Mouse (Mus musculus): ENCODE measurements around the gene Tmprss13. TPM values are rescaled to one million over a fixed set of nuclear protein-coding genes. Genes with fewer than 3 reads are reported as not detected.

Tmprss13 gene
- polyA plus RNA-seq, 1 experiment from 2014 or later = not detected

GRCm38 (mm10) chr9:45346276-45346675 is 27.4 kb downstream of the Tmprss13 start:
- no peak for DNase-seq (ENCODE audit: low spot score)
- WGBS = 70% methylated on average over 6 of the region's 6 CpGs

GRCm38 (mm10) chr9:45348560-45348959 is 29.7 kb downstream of the Tmprss13 start:
- H3K9me3 ChIP-seq (ENCODE audit: control insufficient read depth, low read length) = no peaks in the 10 kb centered on the region
- H3K9ac ChIP-seq (ENCODE audit: low read length) = no peak overlapping the region
- H3K27ac ChIP-seq (ENCODE audit: low read depth, low read length) = no peak overlapping the region
- ATAC-seq (ENCODE audit: insufficient read depth, low FRiP score, low TSS enrichment) (no peak), DNase-seq (ENCODE audit: low spot score) (no peak)
- 79% methylated on average over 6 of the region's 6 CpGs for WGBS
- no peaks in the 10 kb centered on the region for H3K4me1 ChIP-seq (ENCODE audit: control insufficient read depth, insufficient read depth, low read length)
- H3K4me3 ChIP-seq (ENCODE audit: low read depth, low read length) = no peak overlapping the region
- no peaks in the 10 kb centered on the region for H3K27me3 ChIP-seq (ENCODE audit: control insufficient read depth, insufficient read depth, low read length)
- H3K4me2 ChIP-seq (ENCODE audit: low read depth) = no peak overlapping the region
- H3K36me3 ChIP-seq (ENCODE audit: control insufficient read depth, insufficient read depth, low read length) = no peaks in the 10 kb centered on the region

More at GRCm38 (mm10) chr9:45346276-45346675, 27.4 kb downstream of the Tmprss13 start:
- no peaks in the 10 kb centered on the region for H3K27me3 ChIP-seq (ENCODE audit: control insufficient read depth, insufficient read depth, low read length)
- no peak overlapping the region for H3K27ac ChIP-seq (ENCODE audit: low read depth, low read length)
- no peaks in the 10 kb centered on the region for H3K9me3 ChIP-seq (ENCODE audit: control insufficient read depth, low read length)
- H3K4me2 ChIP-seq (ENCODE audit: low read depth) = no peak overlapping the region
- no peaks in the 10 kb centered on the region for H3K4me1 ChIP-seq (ENCODE audit: control insufficient read depth, insufficient read depth, low read length)
- no peaks in the 10 kb centered on the region for H3K36me3 ChIP-seq (ENCODE audit: control insufficient read depth, insufficient read depth, low read length)
- no peak for ATAC-seq (ENCODE audit: insufficient read depth, low FRiP score, low TSS enrichment)
- no peak overlapping the region for H3K9ac ChIP-seq (ENCODE audit: low read length)
- no peak overlapping the region for H3K4me3 ChIP-seq (ENCODE audit: low read depth, low read length)

GRCm38 (mm10) chr9:45349181-45349580 is 30.3 kb downstream of the Tmprss13 start:
- 14% methylated on average over 4 of the region's 4 CpGs for WGBS

GRCm38 (mm10) chr9:45349851-45350250 is 31.0 kb downstream of the Tmprss13 start:
- Histone ChIP-seq H3K4me2 (ENCODE audit: low read depth) (no peak overlapping the region), H3K9me3 (ENCODE audit: control insufficient read depth, low read length) (no peaks in the 10 kb centered on the region), H3K4me1 (ENCODE audit: control insufficient read depth, insufficient read depth, low read length) (no peaks in the 10 kb centered on the region), H3K27me3 (ENCODE audit: control insufficient read depth, insufficient read depth, low read length) (no peaks in the 10 kb centered on the region), H3K4me3 (ENCODE audit: low read depth, low read length) (no peak overlapping the region), H3K27ac (ENCODE audit: low read depth, low read length) (no peak overlapping the region), H3K9ac (ENCODE audit: low read length) (no peak overlapping the region), H3K36me3 (ENCODE audit: control insufficient read depth, insufficient read depth, low read length) (no peaks in the 10 kb centered on the region)
- DNase-seq (ENCODE audit: low spot score) (no peak), ATAC-seq (ENCODE audit: insufficient read depth, low FRiP score, low TSS enrichment) (no peak)
- WGBS = 40% methylated on average over 5 of the region's 5 CpGs

More at GRCm38 (mm10) chr9:45349181-45349580, 30.3 kb downstream of the Tmprss13 start:
- no peak overlapping the region for H3K4me2 ChIP-seq (ENCODE audit: low read depth)
- no peaks in the 10 kb centered on the region for H3K36me3 ChIP-seq (ENCODE audit: control insufficient read depth, insufficient read depth, low read length)
- H3K4me1 ChIP-seq (ENCODE audit: control insufficient read depth, insufficient read depth, low read length) = no peaks in the 10 kb centered on the region
- H3K27me3 ChIP-seq (ENCODE audit: control insufficient read depth, insufficient read depth, low read length) = no peaks in the 10 kb centered on the region
- H3K4me3 ChIP-seq (ENCODE audit: low read depth, low read length) = no peak overlapping the region
- no peak overlapping the region for H3K27ac ChIP-seq (ENCODE audit: low read depth, low read length)
- no peak overlapping the region for H3K9ac ChIP-seq (ENCODE audit: low read length)
- no peak for ATAC-seq (ENCODE audit: insufficient read depth, low FRiP score, low TSS enrichment)
- no peak for DNase-seq (ENCODE audit: low spot score)
- H3K9me3 ChIP-seq (ENCODE audit: control insufficient read depth, low read length) = no peaks in the 10 kb centered on the region

- 82% methylated on average over 2 of the region's 2 CpGs for WGBS
- Histone ChIP-seq H3K27me3 (ENCODE audit: control insufficient read depth, insufficient read depth, low read length) (no peaks in the 10 kb centered on the region), H3K27ac (ENCODE audit: low read depth, low read length) (no peak overlapping the region), H3K9ac (ENCODE audit: low read length) (no peak overlapping the region), H3K36me3 (ENCODE audit: control insufficient read depth, insufficient read depth, low read length) (no peaks in the 10 kb centered on the region), H3K9me3 (ENCODE audit: control insufficient read depth, low read length) (no peaks in the 10 kb centered on the region), H3K4me3 (ENCODE audit: low read depth, low read length) (no peak overlapping the region), H3K4me2 (ENCODE audit: low read depth) (no peak overlapping the region), H3K4me1 (ENCODE audit: control insufficient read depth, insufficient read depth, low read length) (no peaks in the 10 kb centered on the region)
- ATAC-seq (ENCODE audit: insufficient read depth, low FRiP score, low TSS enrichment) = no peak
- no peak for DNase-seq (ENCODE audit: low spot score)
These were observed 36.3 kb downstream of the Tmprss13 start for GRCm38 (mm10) chr9:45355192-45355591.

GRCm38 (mm10) chr9:45358356-45358755 is 39.5 kb downstream of the Tmprss13 start:
- DNase-seq (ENCODE audit: low spot score) (peak; percentile 24), ATAC-seq (ENCODE audit: insufficient read depth, low FRiP score, low TSS enrichment) (no peak)
- Histone ChIP-seq H3K9me3 (ENCODE audit: control insufficient read depth, low read length) (no peaks in the 10 kb centered on the region), H3K4me3 (ENCODE audit: low read depth, low read length) (no peak overlapping the region), H3K27ac (ENCODE audit: low read depth, low read length) (no peak overlapping the region), H3K9ac (ENCODE audit: low read length) (no peak overlapping the region), H3K27me3 (ENCODE audit: control insufficient read depth, insufficient read depth, low read length) (no peaks in the 10 kb centered on the region), H3K36me3 (ENCODE audit: control insufficient read depth, insufficient read depth, low read length) (no peaks in the 10 kb centered on the region), H3K4me2 (ENCODE audit: low read depth) (no peak overlapping the region), H3K4me1 (ENCODE audit: control insufficient read depth, insufficient read depth, low read length) (no peaks in the 10 kb centered on the region)
- WGBS = 57% methylated on average over 7 of the region's 7 CpGs

- Histone ChIP-seq H3K4me3 (ENCODE audit: low read depth, low read length) (no peak overlapping the region), H3K4me1 (ENCODE audit: control insufficient read depth, insufficient read depth, low read length) (no peaks in the 10 kb centered on the region)
These were observed 43.2 kb downstream of the Tmprss13 start for GRCm38 (mm10) chr9:45362051-45362461.

GRCm38 (mm10) chr9:45363639-45364214 is 44.8 kb downstream of the Tmprss13 start:
- no peak overlapping the region for H3K4me3 ChIP-seq (ENCODE audit: low read depth, low read length)
- no peaks in the 10 kb centered on the region for H3K36me3 ChIP-seq (ENCODE audit: control insufficient read depth, insufficient read depth, low read length)
- H3K4me1 ChIP-seq (ENCODE audit: control insufficient read depth, insufficient read depth, low read length) = no peaks in the 10 kb centered on the region
- H3K4me2 ChIP-seq (ENCODE audit: low read depth) = no peak overlapping the region
- H3K27ac ChIP-seq (ENCODE audit: low read depth, low read length) = no peak overlapping the region
- no peak overlapping the region for H3K9ac ChIP-seq (ENCODE audit: low read length)
- ATAC-seq (ENCODE audit: insufficient read depth, low FRiP score, low TSS enrichment) = no peak
- DNase-seq (ENCODE audit: low spot score) = no peak
- 68% methylated on average over 7 of the region's 7 CpGs for WGBS
- H3K27me3 ChIP-seq (ENCODE audit: control insufficient read depth, insufficient read depth, low read length) = no peaks in the 10 kb centered on the region
- no peaks in the 10 kb centered on the region for H3K9me3 ChIP-seq (ENCODE audit: control insufficient read depth, low read length)

More at GRCm38 (mm10) chr9:45362051-45362461, 43.2 kb downstream of the Tmprss13 start:
- Histone ChIP-seq H3K4me2 (ENCODE audit: low read depth) (no peak overlapping the region), H3K27me3 (ENCODE audit: control insufficient read depth, insufficient read depth, low read length) (no peaks in the 10 kb centered on the region), H3K27ac (ENCODE audit: low read depth, low read length) (no peak overlapping the region), H3K9me3 (ENCODE audit: control insufficient read depth, low read length) (no peaks in the 10 kb centered on the region), H3K36me3 (ENCODE audit: control insufficient read depth, insufficient read depth, low read length) (no peaks in the 10 kb centered on the region), H3K9ac (ENCODE audit: low read length) (no peak overlapping the region)
- ATAC-seq (ENCODE audit: insufficient read depth, low FRiP score, low TSS enrichment) (no peak), DNase-seq (ENCODE audit: low spot score) (no peak)
- WGBS = 28% methylated on average over 2 of the region's 2 CpGs

GRCm38 (mm10) chr9:45367716-45368115 is 48.8 kb downstream of the Tmprss13 start:
- H3K36me3 ChIP-seq (ENCODE audit: control insufficient read depth, insufficient read depth, low read length) = no peaks in the 10 kb centered on the region
- H3K9me3 ChIP-seq (ENCODE audit: control insufficient read depth, low read length) = no peaks in the 10 kb centered on the region
- ATAC-seq (ENCODE audit: insufficient read depth, low FRiP score, low TSS enrichment) = no peak
- no peak overlapping the region for H3K27ac ChIP-seq (ENCODE audit: low read depth, low read length)
- H3K27me3 ChIP-seq (ENCODE audit: control insufficient read depth, insufficient read depth, low read length) = no peaks in the 10 kb centered on the region
- peaks cover 8% of the 10 kb centered on the region for H3K4me1 ChIP-seq (ENCODE audit: control insufficient read depth, insufficient read depth, low read length)
- 76% methylated on average over 8 of the region's 8 CpGs for WGBS
- no peak for DNase-seq (ENCODE audit: low spot score)
- no peak overlapping the region for H3K4me2 ChIP-seq (ENCODE audit: low read depth)
- no peak overlapping the region for H3K9ac ChIP-seq (ENCODE audit: low read length)
- no peak overlapping the region for H3K4me3 ChIP-seq (ENCODE audit: low read depth, low read length)

Data from neural tube, embryonic 11.5 days (tissue).